ENCODE assay signal across 30 mouse cellular contexts in genomic region chr13:30607881-30608280, GRCm38 (mm10). TPM values are rescaled to one million over a fixed set of nuclear protein-coding genes. Genes with fewer than 3 reads are reported as not detected.
DNase-seq lines count a peak whose midpoint lies in the region; ATAC-seq lines count a peak whose summit lies in the region.
"Had no signal": no experiment of that assay in that cellular context is flagged by ENCODE, and none has a peak within 500 bp of the region (broad histone marks: within the 10 kb centered on the region; RNA-seq: fewer than 3 reads in every experiment).

No protein-coding gene starts in this region.

- no peak overlapping the region for H3K4me3 ChIP-seq in forebrain, embryonic 16.5 days (replicated peaks; ENCODE audit: low read length)
- H3K4me3 ChIP-seq: forebrain, embryonic 13.5 days; hindbrain, embryonic 10.5 days; hindbrain, embryonic 15.5 days; kidney, embryonic 15.5 days; limb, embryonic 13.5 days; midbrain, embryonic 13.5 days; neural tube, embryonic 13.5 days; stomach, embryonic 15.5 days had no signal

- no peak overlapping the region for H3K27ac ChIP-seq in forebrain, embryonic 16.5 days (ENCODE audit: low read length)
- H3K27ac ChIP-seq: forebrain, embryonic 13.5 days; hindbrain, embryonic 10.5 days; hindbrain, embryonic 15.5 days; kidney, embryonic 15.5 days; limb, embryonic 13.5 days; midbrain, embryonic 13.5 days; neural tube, embryonic 13.5 days; stomach, embryonic 15.5 days had no signal

- H3K4me1 ChIP-seq in forebrain, embryonic 16.5 days (replicated peaks; ENCODE audit: control insufficient read depth, insufficient read depth, low read length) = no peaks in the 10 kb centered on the region
- H3K4me1 ChIP-seq: forebrain, embryonic 13.5 days; hindbrain, embryonic 10.5 days; hindbrain, embryonic 15.5 days; kidney, embryonic 15.5 days; limb, embryonic 13.5 days; midbrain, embryonic 13.5 days; neural tube, embryonic 13.5 days; stomach, embryonic 15.5 days had no signal

- H3K9ac ChIP-seq in forebrain, embryonic 16.5 days (replicated peaks; ENCODE audit: low read depth, low read length) = no peak overlapping the region
- H3K9ac ChIP-seq: forebrain, embryonic 13.5 days; hindbrain, embryonic 15.5 days; kidney, embryonic 15.5 days; limb, embryonic 13.5 days; midbrain, embryonic 13.5 days; neural tube, embryonic 13.5 days; stomach, embryonic 15.5 days had no signal

- H3K27me3 ChIP-seq in forebrain, embryonic 16.5 days (replicated peaks; ENCODE audit: control insufficient read depth, insufficient read depth, low read length) = no peaks in the 10 kb centered on the region
- H3K27me3 ChIP-seq: forebrain, embryonic 13.5 days; hindbrain, embryonic 15.5 days; kidney, embryonic 15.5 days; limb, embryonic 13.5 days; midbrain, embryonic 13.5 days; neural tube, embryonic 13.5 days; Patski; stomach, embryonic 15.5 days had no signal

- H3K36me3 ChIP-seq in forebrain, embryonic 16.5 days (ENCODE audit: control insufficient read depth, insufficient read depth) = no peaks in the 10 kb centered on the region
- H3K36me3 ChIP-seq: hindbrain, embryonic 10.5 days; hindbrain, embryonic 15.5 days; kidney, embryonic 15.5 days; limb, embryonic 13.5 days; midbrain, embryonic 13.5 days; neural tube, embryonic 13.5 days; stomach, embryonic 15.5 days had no signal

- peak; percentile 34 for DNase-seq in layer of hippocampus, adult 11-12 months (ENCODE audit: low spot score)
- DNase-seq in layer of hippocampus, adult 9-10 months (ENCODE audit: low spot score) = no peak
- DNase-seq in left cerebral cortex, postnatal 14 days (ENCODE audit: low spot score in 2 of 2) = peak; percentile 55 to 65
- no peak for DNase-seq in left cerebral cortex, adult 11 months (ENCODE audit: low spot score)
- DNase-seq in frontal cortex, postnatal 36 days (ENCODE audit: low spot score in 2 of 2) = peak; percentile 33 to 65
- DNase-seq in right cerebral cortex, postnatal 25 days = peak; percentile 24
- no peak for DNase-seq in kidney, postnatal 25 days
- DNase-seq: adrenal gland, postnatal 10 days; cerebellum, adult 11 months; cerebellum, adult 9-10 months; cerebellum, postnatal 36 days; gastrocnemius, postnatal 10 days; heart, postnatal 14 days; kidney, adult 11 months; kidney, postnatal 4 days; lung, postnatal 4 days; thymus, postnatal 25 days had no signal

- ATAC-seq in forebrain, embryonic 16.5 days = no peak
- ATAC-seq: forebrain, embryonic 13.5 days; inflammation-experienced regulatory T-cells, adult 6 months; midbrain, embryonic 13.5 days; Patski had no signal

- intact Hi-C loops in left cerebral cortex, postnatal 14 days (cut with DNase I) = no loop called here

- no peak overlapping the region for H3K4me2 ChIP-seq in forebrain, embryonic 16.5 days (ENCODE audit: low read length)
- H3K4me2 ChIP-seq: forebrain, embryonic 13.5 days; hindbrain, embryonic 15.5 days; kidney, embryonic 15.5 days; limb, embryonic 13.5 days; liver, embryonic 11.5 days; midbrain, embryonic 13.5 days; neural tube, embryonic 13.5 days; stomach, embryonic 15.5 days had no signal

- H3K9me3 ChIP-seq in forebrain, embryonic 16.5 days (ENCODE audit: control insufficient read depth, low read length) = no peaks in the 10 kb centered on the region
- H3K9me3 ChIP-seq: forebrain, embryonic 13.5 days; hindbrain, embryonic 10.5 days; hindbrain, embryonic 15.5 days; kidney, embryonic 15.5 days; limb, embryonic 13.5 days; midbrain, embryonic 13.5 days; neural tube, embryonic 13.5 days; stomach, embryonic 15.5 days had no signal

- WGBS in forebrain, embryonic 16.5 days = 94% methylated on average over 6 of the region's 6 CpGs

RNA-seq across cellular contexts. Expression of gene Dusp22, which starts 51.9 kb away (rescaled TPM):
- total RNA-seq in left cerebral cortex, postnatal 14 days (2021) = 10 to 100 TPM; 34.7 to 37.0 TPM
- polyA plus RNA-seq in forebrain, embryonic 16.5 days (2015; fragmentation: Nextera tagmentation; extraction: Ambion mirVana) = 14.0 and 15.9 TPM in 2 replicates
- total RNA-seq: MEL had no signal

Comparison
In these comparisons a context has a peak if more than half of its experiments do, and no peak if none do; other contexts are left out.
1. DNase-seq: peak in layer of hippocampus, adult 11-12 months (single experiment), left cerebral cortex, postnatal 14 days (2 of 2), frontal cortex, postnatal 36 days (2 of 2) and right cerebral cortex, postnatal 25 days (single experiment); none in layer of hippocampus, adult 9-10 months (single experiment), left cerebral cortex, adult 11 months (single experiment) and kidney, postnatal 25 days (0 of 2).